Mouse (Mus musculus) cerebellum, adult 11 months (tissue): ENCODE measurements around the gene Olfr1280.
"Not testable (repeated sequence)": the region's sequence is repeated elsewhere in the genome, so short reads cannot be mapped to it uniquely, and the experiment has no call there.

Experiments used
- DNase-seq: peaks from one replicate; pipeline ENCODE4 v3.0.0; 2022

Olfr1280 gene

DNA sequence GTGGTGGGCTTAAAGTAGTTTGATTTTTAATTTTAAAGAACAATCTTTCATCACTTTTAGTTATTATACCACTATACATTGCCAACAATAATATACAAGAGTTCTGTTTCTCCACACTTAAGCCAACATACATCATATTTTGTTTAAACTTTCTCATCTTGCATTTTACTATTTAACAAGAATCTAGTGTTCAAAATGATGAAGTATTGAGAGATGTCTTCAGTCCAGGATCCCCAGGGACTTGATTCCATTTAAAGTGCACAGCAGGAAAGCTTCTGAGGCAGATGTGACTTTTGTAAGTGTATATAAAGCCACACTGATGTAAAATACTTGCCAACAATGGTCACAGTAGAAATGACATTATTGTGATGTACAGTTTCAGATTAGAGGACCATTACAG lies at the start of gene Olfr1280:
Olfr1280 (plus strand) TSS at position 301 of the 400 bp plus-strand sequence.
- no peak for DNase-seq

GRCm38 (mm10) chr2:111274006-111274405 lies 39.8 kb upstream of the Olfr1280 start, which contains the start of gene Olfr1277:
Olfr1277 (minus strand) TSS chr2:111274106.
- no peak for DNase-seq

DNA sequence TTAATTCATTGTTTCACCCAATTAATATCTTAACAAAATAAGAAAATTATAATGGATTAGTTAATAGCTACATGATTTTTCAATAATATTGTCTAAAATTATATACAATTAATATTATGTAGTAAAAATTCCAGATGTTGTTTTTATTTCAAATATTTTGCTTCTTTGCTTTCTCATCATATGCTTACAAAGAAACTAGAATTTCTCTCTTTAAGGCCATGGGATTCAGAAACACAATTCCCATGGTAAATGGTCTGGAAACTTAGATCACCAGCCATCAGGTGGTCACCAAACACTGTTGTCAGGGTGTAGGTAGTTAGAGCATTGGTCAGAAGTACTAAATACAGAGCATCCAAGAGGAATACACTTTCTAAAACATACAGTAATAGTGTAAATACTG lies 24.0 kb upstream of the Olfr1280 start, which contains the start of gene Olfr1278:
Olfr1278 (plus strand) TSS at position 301 of the 400 bp plus-strand sequence.
- DNase-seq: no peak

DNA sequence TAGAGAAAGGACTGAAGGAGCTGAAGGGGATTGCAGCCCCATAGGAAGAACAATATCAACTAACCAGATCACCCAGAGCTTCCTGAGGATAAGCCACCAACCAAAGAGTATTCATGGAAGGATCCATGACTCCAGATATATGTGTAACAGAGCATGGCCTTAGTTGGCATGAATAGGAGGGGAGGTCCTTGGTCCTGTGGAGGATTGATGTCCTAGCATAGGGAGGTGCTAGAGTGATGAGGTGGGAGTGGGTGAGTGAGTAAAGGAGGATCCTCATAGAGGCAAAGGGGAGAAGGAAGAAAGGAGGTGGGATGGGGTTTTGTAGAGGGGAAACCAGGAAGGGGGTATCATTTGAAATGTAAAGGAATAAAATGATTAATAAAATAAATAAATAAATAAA lies 15.3 kb upstream of the Olfr1280 start:
- DNase-seq: no peak

DNA sequence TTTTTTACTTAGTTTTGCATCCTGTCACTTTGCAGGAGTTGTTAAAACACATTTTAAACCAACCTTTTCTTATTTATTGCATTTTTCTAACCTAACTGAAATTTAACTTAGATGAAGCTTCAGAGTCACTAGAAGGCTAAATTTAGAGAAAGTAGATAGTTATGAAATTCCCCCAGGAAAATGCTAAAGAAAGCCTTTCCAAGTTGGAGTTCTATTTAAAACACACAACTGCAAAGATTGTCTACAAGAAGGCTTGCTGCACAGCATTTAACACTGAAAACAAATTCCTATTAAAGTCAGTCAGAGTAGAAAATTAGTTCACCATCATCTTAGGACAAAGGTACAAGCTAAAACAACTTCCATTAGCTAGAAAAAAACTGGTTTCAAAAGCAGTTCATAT lies 13.4 kb upstream of the Olfr1280 start, which contains the start of gene Olfr1279:
Olfr1279 (plus strand) TSS at position 262 of the 400 bp plus-strand sequence.
- DNase-seq: no peak

GRCm38 (mm10) chr2:111326220-111326619 lies 12.4 kb downstream of the Olfr1280 start, which contains the start of gene Olfr1281:
Olfr1281 (plus strand) TSS chr2:111326520.
- DNase-seq: no peak

DNA sequence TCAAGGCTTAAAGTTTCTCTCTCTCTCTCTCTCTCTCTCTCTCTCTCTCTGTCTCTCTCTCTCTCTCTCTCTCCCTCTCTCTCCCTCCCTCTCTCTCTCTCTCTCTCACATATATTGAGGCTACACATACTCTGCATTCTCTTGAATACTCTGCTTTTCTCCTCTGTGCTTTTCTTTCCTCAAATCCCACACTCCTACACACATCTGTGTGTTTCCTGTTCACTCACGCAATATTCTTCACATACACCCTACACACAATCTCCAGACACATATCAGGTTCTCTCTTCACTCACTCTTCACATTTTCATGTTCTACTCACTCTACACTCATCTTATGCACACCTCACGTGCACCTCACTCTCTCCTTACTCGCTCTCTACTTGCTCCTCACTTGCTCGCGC lies 19.9 kb downstream of the Olfr1280 start:
- not testable (repeated sequence) for DNase-seq

- no peak for DNase-seq
These were observed 22.2 kb downstream of the Olfr1280 start, which contains the start of gene Olfr1282 for GRCm38 (mm10) chr2:111335976-111336375. Olfr1282 (minus strand) TSS chr2:111336076.

GRCm38 (mm10) chr2:111366490-111366889 lies 52.7 kb downstream of the Olfr1280 start, which contains the start of gene Olfr1283:
Olfr1283 (plus strand) TSS chr2:111366790.
- no peak for DNase-seq

- DNase-seq: no peak
These were observed 61.4 kb downstream of the Olfr1280 start, which contains the start of gene Olfr1284 for GRCm38 (mm10) chr2:111375222-111375621. Olfr1284 (plus strand) TSS chr2:111375522.
